Mouse (Mus musculus): ENCODE data around the gene Stk24. TPM values are rescaled to one million over a fixed set of nuclear protein-coding genes. Genes with fewer than 3 reads are reported as not detected.
A peak's percentile ranks its signal among the peaks of the same experiment; 100 is the strongest.

Stk24 gene
- polyA plus RNA-seq, 1 experiment from 2014 or later: 36.6 TPM

DNA sequence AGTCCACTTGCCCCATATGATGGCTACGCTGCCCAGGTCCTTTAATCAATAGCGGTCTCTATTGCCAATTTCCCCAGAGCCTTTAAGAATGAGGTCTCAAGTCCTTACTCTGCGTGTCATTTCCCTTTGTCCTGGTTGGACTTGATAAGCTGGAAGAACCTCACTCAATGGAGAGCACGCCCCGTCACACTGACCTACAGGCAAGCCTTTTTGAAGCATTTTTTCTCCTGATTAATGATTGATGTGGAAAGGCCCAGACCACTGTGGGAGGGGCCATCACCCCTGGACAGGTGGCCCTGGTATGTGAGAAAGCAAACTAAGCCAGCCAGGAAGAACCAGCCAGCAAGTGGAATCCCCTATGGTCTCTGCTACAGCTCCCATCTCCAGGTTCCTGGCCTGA lies 81.3 kb downstream of the Stk24 start:
- Histone ChIP-seq H3K4me1 (no peaks in the 10 kb centered on the region), H3K36me3 (peaks cover 46% of the 10 kb centered on the region), H3K9ac (no peak overlapping the region), H3K4me2 (replicated peaks) (no peak overlapping the region), H3K27me3 (replicated peaks) (no peaks in the 10 kb centered on the region), H3K4me3 (no peak overlapping the region), H3K27ac (no peak overlapping the region), H3K9me3 (no peaks in the 10 kb centered on the region)
- 93% methylated on average over 5 of the region's 5 CpGs for WGBS
- no peak for ATAC-seq (ENCODE audit: low FRiP score, low read depth)

DNA sequence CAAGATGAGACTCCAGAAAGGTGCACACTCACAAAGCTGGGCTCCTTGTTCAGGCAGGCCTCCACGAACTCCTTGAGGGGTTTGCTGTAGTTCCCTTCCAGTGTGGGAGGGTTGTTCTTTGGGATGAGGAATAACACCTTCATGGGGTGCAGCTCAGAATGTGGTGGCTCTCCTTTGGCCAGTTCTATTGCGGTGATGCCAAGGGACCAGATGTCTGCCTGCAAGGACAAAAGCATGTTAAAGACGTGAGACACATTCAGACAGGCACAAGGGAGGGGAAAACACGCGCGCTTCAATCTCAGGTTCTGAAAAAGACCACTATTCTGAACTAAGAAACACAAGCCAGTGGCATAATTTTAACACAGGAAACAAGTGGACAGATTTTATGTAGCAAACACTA lies 82.7 kb downstream of the Stk24 start:
- no peak for ATAC-seq (ENCODE audit: low FRiP score, low read depth)
- Histone ChIP-seq H3K4me2 (replicated peaks) (no peak overlapping the region), H3K9me3 (no peaks in the 10 kb centered on the region), H3K4me1 (no peaks in the 10 kb centered on the region), H3K4me3 (no peak overlapping the region), H3K9ac (no peak overlapping the region), H3K36me3 (peaks cover 55% of the 10 kb centered on the region), H3K27ac (no peak overlapping the region), H3K27me3 (replicated peaks) (no peaks in the 10 kb centered on the region)
- WGBS: 97% methylated on average over 6 of the region's 6 CpGs

DNA sequence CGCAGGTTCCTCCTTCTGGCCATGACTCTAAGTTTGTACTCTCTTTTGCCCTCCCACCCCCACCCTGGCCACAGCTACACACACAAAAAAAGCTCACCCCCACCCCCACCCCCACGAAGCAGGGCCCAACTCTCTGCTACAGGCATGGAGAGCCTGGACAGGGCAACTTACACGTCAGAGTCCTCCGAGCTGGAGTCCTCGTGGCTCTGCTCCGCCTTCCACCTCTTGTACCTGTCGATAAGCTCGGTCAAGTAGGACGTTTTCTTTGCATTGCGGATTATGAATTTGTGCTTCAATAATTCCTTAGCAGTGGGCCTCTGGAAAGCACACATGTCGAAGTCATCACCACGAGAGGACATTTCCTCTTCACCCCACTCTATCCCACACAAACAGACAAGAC lies 85.3 kb downstream of the Stk24 start:
- no peaks in the 10 kb centered on the region for H3K27me3 ChIP-seq (replicated peaks)
- 91% methylated on average over 12 of the region's 12 CpGs for WGBS
- H3K9me3 ChIP-seq: no peaks in the 10 kb centered on the region
- no peak overlapping the region for H3K27ac ChIP-seq
- H3K4me2 ChIP-seq (replicated peaks): no peak overlapping the region
- no peak overlapping the region for H3K4me3 ChIP-seq
- peaks cover 57% of the 10 kb centered on the region for H3K36me3 ChIP-seq
- no peaks in the 10 kb centered on the region for H3K4me1 ChIP-seq
- ATAC-seq (ENCODE audit: low FRiP score, low read depth): no peak
- no peak overlapping the region for H3K9ac ChIP-seq

- no peak overlapping the region for H3K9ac ChIP-seq
- H3K4me1 ChIP-seq: no peaks in the 10 kb centered on the region
- no peaks in the 10 kb centered on the region for H3K27me3 ChIP-seq (replicated peaks)
- no peak overlapping the region for H3K4me2 ChIP-seq (replicated peaks)
- H3K27ac ChIP-seq: no peak overlapping the region
- no peaks in the 10 kb centered on the region for H3K9me3 ChIP-seq
- no peak for ATAC-seq (ENCODE audit: low FRiP score, low read depth)
- H3K36me3 ChIP-seq: peaks cover 66% of the 10 kb centered on the region
- WGBS: 95% methylated on average over 3 of the region's 3 CpGs
- H3K4me3 ChIP-seq: no peak overlapping the region
Observed at GRCm38 (mm10) chr14:121292391-121292790, 87.4 kb downstream of the Stk24 start.

DNA sequence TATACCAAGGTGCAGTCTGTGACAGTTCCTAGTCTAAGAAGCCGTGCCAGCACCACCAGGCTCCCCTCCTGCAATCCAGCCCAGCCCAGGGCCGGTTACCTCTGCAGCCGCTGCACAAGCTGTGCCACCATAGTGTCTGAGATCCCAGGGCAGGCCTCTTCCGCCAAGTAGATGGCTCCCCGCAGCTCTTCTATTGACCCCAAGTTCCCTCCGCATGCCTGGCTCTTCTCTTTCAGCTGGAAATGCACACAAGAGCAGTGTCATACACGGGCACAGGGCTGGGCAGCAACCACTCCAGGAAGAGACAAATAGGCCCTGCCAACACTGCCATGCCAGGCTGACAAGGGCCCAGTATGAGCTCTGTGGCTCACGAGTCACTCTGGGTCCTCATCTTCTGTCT lies 87.9 kb downstream of the Stk24 start:
- H3K36me3 ChIP-seq: peaks cover 68% of the 10 kb centered on the region

GRCm38 (mm10) chr14:121285379-121286120 lies 94.3 kb downstream of the Stk24 start:
- Histone ChIP-seq H3K4me1 (no peaks in the 10 kb centered on the region), H3K4me3 (no peak overlapping the region), H3K36me3 (peaks cover 72% of the 10 kb centered on the region), H3K9ac (no peak overlapping the region), H3K4me2 (replicated peaks) (no peak overlapping the region), H3K9me3 (no peaks in the 10 kb centered on the region), H3K27me3 (replicated peaks) (no peaks in the 10 kb centered on the region), H3K27ac (no peak overlapping the region)
- 94% methylated on average over 14 of the region's 14 CpGs for WGBS
- ATAC-seq (ENCODE audit: low FRiP score, low read depth): no peak

More for the DNA sequence above, 87.9 kb downstream of the Stk24 start:
- Histone ChIP-seq H3K4me3 (no peak overlapping the region), H3K27me3 (replicated peaks) (no peaks in the 10 kb centered on the region), H3K4me1 (no peaks in the 10 kb centered on the region), H3K4me2 (replicated peaks) (no peak overlapping the region), H3K9me3 (no peaks in the 10 kb centered on the region), H3K9ac (no peak overlapping the region), H3K27ac (no peak overlapping the region)
- WGBS: 87% methylated on average over 8 of the region's 8 CpGs
- no peak for ATAC-seq (ENCODE audit: low FRiP score, low read depth)

DNA sequence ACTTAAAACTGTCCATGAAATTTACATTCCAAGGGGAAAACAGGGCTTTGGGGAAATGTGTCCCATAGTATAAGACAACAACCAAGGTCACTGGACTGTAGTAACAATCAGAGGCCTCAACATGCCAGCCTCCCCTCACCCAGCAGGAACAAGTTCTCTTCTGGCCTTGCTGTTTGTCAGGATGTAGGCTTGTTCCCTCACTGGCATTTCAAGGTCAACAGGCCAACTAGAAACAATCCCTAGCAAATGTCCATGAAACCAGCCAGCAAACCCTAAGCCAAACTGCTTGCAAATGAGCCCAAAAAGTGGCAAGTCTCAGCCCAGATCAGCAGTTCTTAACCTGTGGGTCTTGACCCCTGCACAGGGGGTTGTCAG lies 98.5 kb downstream of the Stk24 start:
- H3K36me3 ChIP-seq: peaks cover 70% of the 10 kb centered on the region
- no peak overlapping the region for H3K4me2 ChIP-seq (replicated peaks)
- H3K9me3 ChIP-seq: no peaks in the 10 kb centered on the region
- no peaks in the 10 kb centered on the region for H3K27me3 ChIP-seq (replicated peaks)
- no peak overlapping the region for H3K9ac ChIP-seq
- ATAC-seq (ENCODE audit: low FRiP score, low read depth): no peak
- no peak overlapping the region for H3K4me3 ChIP-seq
- no peaks in the 10 kb centered on the region for H3K4me1 ChIP-seq
- no peak overlapping the region for H3K27ac ChIP-seq

- Histone ChIP-seq H3K9ac (no peak overlapping the region), H3K9me3 (no peaks in the 10 kb centered on the region), H3K4me2 (replicated peaks) (no peak overlapping the region), H3K27ac (no peak overlapping the region), H3K4me3 (no peak overlapping the region), H3K4me1 (no peaks in the 10 kb centered on the region), H3K36me3 (peaks cover 69% of the 10 kb centered on the region), H3K27me3 (replicated peaks) (no peaks in the 10 kb centered on the region)
- 90% methylated on average over 16 of the region's 16 CpGs for WGBS
- no peak for ATAC-seq (ENCODE audit: low FRiP score, low read depth)
Observed at GRCm38 (mm10) chr14:121280601-121281335, 99.0 kb downstream of the Stk24 start.

- H3K27ac ChIP-seq: no peak overlapping the region
- 40% methylated on average over 6 of the region's 6 CpGs for WGBS
- H3K36me3 ChIP-seq: peaks cover 68% of the 10 kb centered on the region
- no peak overlapping the region for H3K4me2 ChIP-seq (replicated peaks)
- no peak overlapping the region for H3K9ac ChIP-seq
- no peaks in the 10 kb centered on the region for H3K27me3 ChIP-seq (replicated peaks)
- H3K4me1 ChIP-seq: no peaks in the 10 kb centered on the region
- no peaks in the 10 kb centered on the region for H3K9me3 ChIP-seq
- ATAC-seq (ENCODE audit: low FRiP score, low read depth): peak; percentile 65
- H3K4me3 ChIP-seq: no peak overlapping the region
Observed at GRCm38 (mm10) chr14:121279106-121279505, 100.7 kb downstream of the Stk24 start.

DNA sequence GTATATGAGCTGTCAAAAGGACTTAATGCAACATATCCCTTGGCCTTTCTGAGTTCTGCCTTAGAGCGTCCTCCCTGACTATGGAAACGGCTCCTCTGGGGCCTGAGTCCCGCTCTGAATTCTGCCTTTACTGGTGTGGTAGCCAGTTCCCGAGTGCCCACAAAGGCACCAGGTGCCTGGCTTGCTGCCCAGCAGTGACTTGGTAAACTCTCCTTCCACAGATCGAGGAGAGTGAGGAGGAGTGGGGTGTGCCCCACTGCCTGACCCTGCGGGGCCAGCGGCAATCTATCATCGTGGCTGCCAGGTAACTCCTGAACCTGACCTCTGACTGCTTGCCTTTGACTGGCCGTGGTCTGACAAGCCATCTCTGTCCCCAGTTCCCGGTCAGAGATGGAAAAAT lies 103.8 kb downstream of the Stk24 start:
- Histone ChIP-seq H3K9ac (no peak overlapping the region), H3K9me3 (no peaks in the 10 kb centered on the region), H3K4me2 (replicated peaks) (no peak overlapping the region), H3K4me3 (no peak overlapping the region), H3K4me1 (no peaks in the 10 kb centered on the region), H3K27ac (no peak overlapping the region), H3K27me3 (replicated peaks) (no peaks in the 10 kb centered on the region), H3K36me3 (peaks cover 58% of the 10 kb centered on the region)
- ATAC-seq (ENCODE audit: low FRiP score, low read depth): no peak
- 85% methylated on average over 10 of the region's 10 CpGs for WGBS

DNA sequence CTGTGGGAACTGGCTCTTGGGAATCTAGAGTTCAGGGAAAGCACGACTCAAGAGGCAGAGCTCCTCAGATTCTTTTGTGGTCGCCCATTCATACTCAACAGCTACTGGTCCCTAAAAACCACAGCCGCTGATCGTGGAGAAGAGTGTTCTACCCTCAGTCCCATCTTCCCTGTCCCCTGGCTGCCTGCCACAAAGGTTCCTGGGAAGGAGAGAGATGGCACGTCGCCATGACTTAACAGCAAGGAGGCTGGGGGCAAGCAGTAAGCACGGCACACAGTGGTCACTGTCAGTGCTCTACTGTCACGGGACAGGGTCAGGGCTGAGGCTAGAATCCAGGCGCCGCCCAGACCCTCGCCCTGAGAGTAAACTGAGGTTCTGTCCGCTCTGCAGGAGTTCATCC lies 104.8 kb downstream of the Stk24 start:
- ATAC-seq (ENCODE audit: low FRiP score, low read depth): no peak
- Histone ChIP-seq H3K4me3 (no peak overlapping the region), H3K4me2 (replicated peaks) (no peak overlapping the region), H3K27ac (no peak overlapping the region), H3K27me3 (replicated peaks) (no peaks in the 10 kb centered on the region), H3K9ac (no peak overlapping the region), H3K9me3 (no peaks in the 10 kb centered on the region), H3K4me1 (no peaks in the 10 kb centered on the region), H3K36me3 (peaks cover 54% of the 10 kb centered on the region)
- WGBS: 91% methylated on average over 12 of the region's 12 CpGs

DNA sequence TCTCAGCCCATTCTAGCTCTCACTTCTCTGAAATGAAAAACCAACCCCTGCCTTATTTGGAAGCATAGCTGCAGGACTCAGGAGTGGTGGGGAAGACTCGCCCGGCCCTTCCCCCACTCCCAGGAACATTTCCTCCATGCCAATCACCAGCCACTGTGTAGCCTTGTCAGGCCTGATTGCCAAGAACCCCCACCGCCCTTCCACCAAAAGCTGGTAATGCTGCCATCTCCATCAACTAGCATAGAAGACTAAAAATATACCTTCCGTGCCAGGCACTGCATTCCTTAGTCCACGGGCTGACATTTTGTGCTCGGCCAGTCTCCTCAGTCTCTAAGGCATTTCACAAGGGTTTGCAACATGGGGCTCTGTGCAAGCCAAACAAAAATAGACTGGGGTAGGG lies 109.3 kb downstream of the Stk24 start:
- H3K4me3 ChIP-seq: no peak overlapping the region
- no peaks in the 10 kb centered on the region for H3K27me3 ChIP-seq (replicated peaks)
- no peak overlapping the region for H3K9ac ChIP-seq
- H3K27ac ChIP-seq: no peak overlapping the region
- H3K36me3 ChIP-seq: peaks cover 40% of the 10 kb centered on the region
- WGBS: 88% methylated on average over 6 of the region's 6 CpGs
- no peak overlapping the region for H3K4me2 ChIP-seq (replicated peaks)
- no peaks in the 10 kb centered on the region for H3K9me3 ChIP-seq
- H3K4me1 ChIP-seq: no peaks in the 10 kb centered on the region
- ATAC-seq (ENCODE audit: low FRiP score, low read depth): no peak

- no peak overlapping the region for H3K9ac ChIP-seq
- no peaks in the 10 kb centered on the region for H3K27me3 ChIP-seq (replicated peaks)
- WGBS: 92% methylated on average over 8 of the region's 8 CpGs
- H3K4me3 ChIP-seq: no peak overlapping the region
- no peaks in the 10 kb centered on the region for H3K4me1 ChIP-seq
- no peaks in the 10 kb centered on the region for H3K9me3 ChIP-seq
- H3K36me3 ChIP-seq: peaks cover 22% of the 10 kb centered on the region
- no peak overlapping the region for H3K27ac ChIP-seq
- no peak for ATAC-seq (ENCODE audit: low FRiP score, low read depth)
- no peak overlapping the region for H3K4me2 ChIP-seq (replicated peaks)
Observed at GRCm38 (mm10) chr14:121267801-121268200, 112.0 kb downstream of the Stk24 start.

Measured in neural tube, embryonic 12.5 days (tissue).